Mouse (Mus musculus) adrenal gland, adult 18-20 months (tissue): ENCODE measurements at regions not wholly inside any gene's neighbourhood (a gene's known extent, or its start where the extent isn't known, plus 50 kb on each side); places are given as distances from the start of the nearest gene placed in this dataset.
A peak's percentile ranks its signal among the peaks of the same experiment; 100 is the strongest.

ENCODE experiments used
- DNase-seq, 2 experiments: peaks; one replicate each; pipeline ENCODE4 v3.0.0; 2021 to 2022; ENCODE audit warnings: low spot score in 2 of 2
- microRNA-seq, 2 experiments: library from miRNA; unstranded; fragments of <30 nt; microRNA quantifications; one replicate each; pipeline ENCODE4 v1.2.0; 2021; ENCODE audit warnings: borderline number of aligned reads in 2 of 2

DNA sequence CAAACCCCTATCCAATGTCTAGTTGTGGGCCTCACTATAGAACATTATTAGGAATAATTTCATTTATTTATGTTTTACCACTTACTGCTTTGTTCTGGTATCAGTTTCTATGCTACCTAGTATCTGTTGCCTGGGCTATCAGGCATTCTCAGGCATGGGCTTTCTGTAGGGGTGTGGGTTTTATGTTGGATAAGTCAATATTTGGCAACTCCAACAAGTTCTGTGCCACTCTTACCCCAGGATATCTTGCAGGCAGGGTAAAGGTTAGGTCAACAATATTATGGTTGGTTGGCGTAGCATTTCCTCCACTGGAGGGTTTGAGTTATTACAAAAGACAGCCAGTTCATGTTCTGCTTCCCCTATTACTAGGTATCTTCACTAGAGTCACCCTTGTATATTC, 65.8 kb downstream of the Smim10l1 start:
- no peak for DNase-seq

DNA sequence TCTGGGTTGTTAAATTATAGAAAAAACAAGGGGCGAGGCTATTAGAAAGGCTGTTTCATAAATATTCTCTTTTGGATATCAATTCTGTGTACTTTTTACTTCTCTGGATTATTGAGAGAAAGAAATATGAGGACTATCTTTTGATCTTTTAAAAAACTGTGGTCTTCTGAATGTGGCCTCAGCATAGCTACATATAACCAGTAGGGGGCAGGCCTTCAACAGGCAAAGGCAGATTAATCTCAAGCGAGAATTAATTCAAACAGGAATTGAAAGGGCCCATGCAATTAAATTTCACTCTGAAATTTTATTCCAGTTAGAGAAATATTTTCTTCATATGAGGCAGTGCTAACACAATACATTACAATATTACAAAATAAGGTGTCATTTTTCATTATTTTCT, 66.6 kb downstream of the Smim10l1 start:
- DNase-seq: no peak

- peak; percentile 41 to 48 for DNase-seq
Measured at GRCm38 (mm10) chr6:133206173-133206572, 85.8 kb upstream of the 5530400C23Rik start.

Small RNA genes in the stretch of these regions (microRNA-seq; reads per million reads assigned to microRNA genes)
- gene Gm23403: 0 reads per million in 2 experiments
- gene Gm25019: 0 reads per million in 2 experiments
